Mouse (Mus musculus) adipocyte (in vitro differentiated cells): ENCODE results near the gene Ntn4.

ENCODE experiments used
- DNase-seq: peaks from one replicate; pipeline ENCODE4 v3.0.0-alpha.2; 2016; ENCODE audit warnings: low spot score

Ntn4 gene

DNA sequence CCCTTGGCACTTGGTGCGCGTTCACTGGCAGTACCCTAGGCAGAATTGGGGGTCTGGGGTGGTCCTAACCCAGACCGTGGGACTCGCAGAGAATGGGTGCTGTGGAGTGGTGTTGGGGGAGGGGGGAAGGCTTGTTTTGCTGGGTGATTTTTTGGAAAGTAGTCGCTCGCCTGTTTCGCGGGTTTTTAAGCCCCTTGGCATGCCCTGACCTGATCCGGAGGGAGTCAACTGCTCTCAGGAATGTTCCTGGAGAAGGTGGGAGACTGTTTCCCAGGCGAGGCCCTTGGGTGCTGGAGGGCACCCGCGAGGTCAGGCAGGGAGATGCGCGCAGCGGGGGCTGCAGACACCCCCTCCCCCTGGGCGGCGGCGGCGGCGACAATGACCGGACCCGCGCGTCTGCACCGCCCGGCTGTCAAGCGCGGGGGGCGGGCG is at the start of gene Ntn4:
Gene Ntn4, plus strand, starts transcription at position 161 of the 432 bp plus-strand sequence.
- DNase-seq, result no peak

DNA sequence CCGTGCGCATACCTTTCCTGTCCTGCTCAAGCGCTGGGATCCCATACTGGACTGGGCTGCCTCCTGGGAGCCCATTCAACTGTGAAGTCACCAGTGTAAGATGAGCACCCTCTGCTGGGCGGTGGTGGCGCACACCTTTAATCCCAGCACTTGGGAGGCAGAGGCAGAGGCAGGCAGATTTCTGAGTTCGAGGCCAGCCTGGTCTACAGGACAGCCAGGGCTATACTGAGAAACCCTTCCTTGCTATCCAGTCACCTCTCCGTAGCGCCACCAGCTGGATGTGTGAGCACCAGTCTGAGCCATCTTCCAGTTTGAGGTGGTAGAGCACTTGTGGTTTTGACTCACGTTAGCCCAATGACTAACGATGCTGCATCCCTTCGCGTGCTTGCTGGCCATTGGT is 48.0 kb upstream of the Ntn4 start:
- no peak for DNase-seq

DNA sequence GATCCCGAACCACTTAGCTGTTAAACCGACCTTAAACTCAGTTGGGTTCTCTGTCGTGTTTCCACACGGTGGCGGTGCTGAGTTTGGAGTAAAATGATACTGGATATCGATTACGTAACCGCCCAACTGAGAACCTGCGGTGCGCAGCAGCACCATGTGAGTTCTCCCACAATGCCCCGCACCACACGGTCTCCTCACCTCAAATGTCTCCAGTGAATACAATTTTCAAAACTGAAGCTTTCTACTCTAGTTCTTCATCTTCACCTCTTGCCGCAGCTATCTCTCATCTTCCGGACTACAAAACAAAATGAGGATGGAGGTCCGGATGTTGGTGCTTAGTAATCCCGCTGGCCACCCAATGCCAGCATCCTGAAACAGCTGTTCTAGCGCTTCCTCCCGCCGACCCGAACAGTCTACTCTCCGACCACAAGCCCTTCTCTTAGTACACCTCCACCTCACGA is 46.4 kb upstream of the Ntn4 start:
- peak; percentile 71 for DNase-seq

DNA sequence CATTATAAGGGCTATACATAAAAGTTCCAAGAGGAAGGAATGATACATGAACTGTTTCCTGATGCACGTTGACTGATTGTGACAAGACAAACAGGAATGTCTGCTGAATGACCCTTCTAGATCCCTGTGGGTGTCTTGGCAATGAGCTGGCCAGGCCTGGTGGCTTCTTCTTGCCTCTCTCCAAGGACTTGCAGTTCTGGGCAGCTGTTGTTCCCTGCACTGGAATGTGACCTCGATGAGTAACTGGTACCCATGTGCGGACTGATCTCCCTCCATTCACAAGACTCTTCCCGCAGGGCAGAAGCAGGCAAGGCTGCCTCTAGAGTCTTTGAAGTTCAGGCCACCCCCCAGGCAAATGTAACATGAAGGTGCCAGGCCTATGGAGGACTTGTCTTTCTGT is 44.6 kb upstream of the Ntn4 start:
- no peak for DNase-seq

DNA sequence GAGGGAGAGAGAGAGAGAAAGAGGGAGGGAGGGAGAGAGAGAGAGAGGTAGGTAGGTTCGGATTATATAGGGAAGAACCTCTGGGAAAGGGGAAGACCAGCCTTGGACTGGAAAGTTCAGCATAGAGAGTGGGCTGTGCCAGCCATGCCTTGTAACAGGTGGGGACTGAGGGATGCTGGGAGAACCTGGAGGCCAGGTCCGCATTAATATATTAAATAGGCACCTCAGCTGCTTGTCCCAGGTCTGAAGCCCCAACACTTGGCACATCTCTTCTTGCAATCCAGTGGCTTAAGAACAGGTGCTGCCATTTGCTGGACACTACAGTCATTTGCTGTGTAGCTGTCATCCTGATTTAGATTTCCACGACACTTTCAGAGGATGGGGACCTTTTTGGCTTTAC is 43.8 kb upstream of the Ntn4 start:
- DNase-seq, result no peak

DNA sequence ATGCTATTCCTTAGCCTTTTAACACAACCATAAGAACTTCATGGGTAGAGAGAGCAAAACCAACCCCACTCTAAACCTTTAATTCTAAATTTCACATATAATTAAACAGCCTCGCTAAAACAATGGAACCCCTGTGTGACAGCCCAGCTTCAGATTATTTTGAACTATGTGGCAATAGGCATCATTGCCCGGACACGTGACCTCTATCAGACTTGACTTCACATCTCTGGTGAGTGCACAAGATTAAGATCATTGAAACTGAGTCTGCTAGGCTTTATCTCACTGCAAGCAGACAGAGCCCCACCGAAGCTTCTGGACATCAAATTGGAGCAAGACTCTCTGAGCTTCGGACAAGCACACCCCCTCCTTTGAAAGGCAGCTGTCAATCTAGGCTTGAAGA is 38.2 kb upstream of the Ntn4 start:
- no peak for DNase-seq

DNA sequence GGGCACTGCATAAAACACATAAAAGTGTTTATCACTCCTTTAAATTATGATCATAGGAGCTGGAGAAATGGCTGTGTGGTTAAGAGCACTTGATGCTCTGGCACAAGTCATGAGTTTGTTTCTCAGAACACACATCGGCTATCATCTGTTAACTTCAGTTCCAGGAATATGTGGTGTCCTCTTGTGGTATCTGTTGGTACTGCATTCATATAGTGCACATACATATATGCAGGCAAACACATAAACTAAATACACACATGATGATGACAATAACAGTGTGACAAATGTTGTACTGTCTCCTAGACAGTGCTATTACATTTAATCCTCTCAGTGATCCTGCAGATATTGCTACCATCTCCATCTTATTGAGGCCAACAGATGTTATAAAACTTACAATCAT is 37.2 kb upstream of the Ntn4 start:
- peak; percentile 2 for DNase-seq

DNA sequence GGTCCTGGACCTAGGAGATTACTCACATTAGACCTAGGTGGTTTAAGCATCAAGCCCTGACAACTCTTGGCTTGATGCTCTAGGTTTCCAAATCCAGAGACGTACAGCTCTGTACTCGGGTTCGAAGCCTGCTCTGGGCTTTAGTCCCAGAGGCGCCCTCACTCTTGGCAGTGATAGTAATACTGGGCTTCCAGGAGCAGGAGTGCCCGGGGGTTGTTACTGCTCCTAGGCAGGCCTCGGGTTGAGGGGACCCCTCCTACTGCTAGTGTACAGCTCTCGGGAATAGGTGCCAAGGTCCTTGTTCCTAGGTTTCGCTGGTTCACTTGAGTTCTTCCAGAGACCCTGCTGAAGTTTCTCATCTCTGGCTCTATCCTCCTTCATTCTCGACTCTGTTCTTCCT is 34.2 kb upstream of the Ntn4 start:
- DNase-seq, result peak; percentile 1

DNA sequence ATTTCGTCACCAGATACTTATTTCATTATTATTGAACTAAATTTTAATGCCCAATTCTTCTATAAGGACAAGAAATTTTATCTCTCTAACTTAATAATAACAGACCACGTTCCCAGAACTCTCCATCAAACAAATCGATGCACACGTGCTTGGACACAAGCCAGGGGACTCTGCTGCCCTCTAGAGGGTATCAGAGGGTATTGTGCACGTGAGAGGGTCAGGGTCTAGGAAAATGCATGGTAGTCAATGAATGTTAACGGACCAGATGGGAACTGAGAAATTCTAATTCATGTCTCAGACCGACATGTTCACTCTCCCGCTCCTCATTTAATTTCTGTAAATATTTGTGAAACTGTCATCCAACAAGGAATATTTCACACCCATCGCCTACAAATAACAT is 32.4 kb upstream of the Ntn4 start:
- DNase-seq, result peak; percentile 2

DNA sequence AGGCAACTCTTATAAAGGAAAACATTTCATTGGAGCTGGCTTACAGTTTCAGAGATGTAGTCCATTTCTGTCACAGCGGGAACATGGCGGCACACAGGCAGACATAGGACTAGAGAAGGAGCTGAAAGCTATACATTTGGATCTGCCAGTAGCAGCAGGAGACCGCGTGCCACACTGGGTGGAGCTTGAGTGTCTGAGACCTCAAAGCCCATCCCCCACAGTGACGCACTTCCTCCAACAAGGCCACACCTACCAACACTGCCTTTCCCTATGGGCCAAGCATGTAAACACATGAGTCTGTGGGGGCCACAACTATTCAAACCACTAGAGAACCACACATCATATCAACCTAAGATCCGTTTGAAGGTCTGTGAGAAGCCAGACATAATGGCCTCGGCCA is 31.2 kb upstream of the Ntn4 start:
- peak; percentile 1 for DNase-seq

DNA sequence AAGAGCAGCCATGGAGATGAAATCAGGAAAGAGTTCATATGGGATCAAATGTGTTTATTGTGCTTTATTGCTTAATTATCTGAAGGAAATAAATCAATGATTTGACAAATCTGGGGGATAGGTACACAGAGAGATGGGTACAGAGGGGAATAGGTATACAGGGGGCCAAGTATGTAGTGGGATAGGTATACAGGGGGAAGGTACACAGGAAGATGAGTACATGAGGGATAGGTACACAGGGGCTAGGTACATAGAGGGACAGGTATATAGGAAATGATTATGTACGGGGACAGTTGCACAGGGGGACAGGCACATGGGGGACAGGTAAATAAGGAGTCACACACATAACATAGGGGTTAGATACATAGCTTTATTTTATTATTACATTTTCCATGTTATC is 29.6 kb upstream of the Ntn4 start:
- no peak for DNase-seq

DNA sequence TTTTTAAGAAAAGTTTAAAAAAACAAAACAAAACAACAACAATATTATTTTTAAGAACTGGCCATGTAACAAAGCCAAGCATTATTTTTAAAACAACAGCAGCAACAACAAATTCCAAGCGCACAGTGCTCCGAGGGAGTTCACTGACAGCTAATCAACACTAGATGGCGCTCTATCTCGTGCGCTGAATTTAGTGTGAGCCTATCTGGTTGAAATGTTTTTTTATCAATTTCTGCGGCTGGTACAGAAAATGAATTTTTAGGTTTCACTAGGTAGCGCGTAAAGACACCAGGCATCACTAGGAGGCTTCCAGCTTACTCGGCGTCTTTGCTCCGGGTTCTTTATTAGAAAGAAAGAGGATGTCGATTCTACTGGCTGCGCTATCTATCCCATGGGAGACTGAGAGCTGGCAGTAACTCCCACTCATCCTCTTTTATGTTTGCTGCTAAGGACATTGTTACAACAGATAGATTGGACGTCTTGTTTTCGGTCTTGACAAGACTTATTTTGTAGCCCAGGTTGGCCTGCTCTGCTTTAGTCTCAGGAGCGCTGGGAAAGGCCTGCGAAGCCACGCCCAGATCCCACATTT is 29.0 kb upstream of the Ntn4 start:
- DNase-seq, result no peak

DNA sequence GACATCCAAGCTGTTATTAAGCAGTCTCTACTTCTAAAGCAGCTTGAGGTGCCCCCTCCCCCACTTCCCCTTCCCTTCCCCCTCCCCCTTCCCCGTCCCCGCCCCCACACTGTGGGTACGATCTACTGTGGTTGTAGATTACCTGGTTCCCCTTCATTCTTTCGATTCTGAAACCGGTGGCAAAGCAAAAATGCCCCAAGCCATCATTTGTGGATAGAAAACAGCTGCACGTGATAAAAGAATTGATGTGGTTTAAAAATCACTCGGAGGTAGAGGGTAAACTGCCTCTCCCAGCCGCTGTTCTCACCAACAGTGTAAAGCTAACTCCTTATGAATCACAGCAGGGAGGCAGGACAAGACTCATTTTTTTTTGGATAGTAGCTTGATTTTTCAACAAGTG is 25.6 kb upstream of the Ntn4 start:
- no peak for DNase-seq

DNA sequence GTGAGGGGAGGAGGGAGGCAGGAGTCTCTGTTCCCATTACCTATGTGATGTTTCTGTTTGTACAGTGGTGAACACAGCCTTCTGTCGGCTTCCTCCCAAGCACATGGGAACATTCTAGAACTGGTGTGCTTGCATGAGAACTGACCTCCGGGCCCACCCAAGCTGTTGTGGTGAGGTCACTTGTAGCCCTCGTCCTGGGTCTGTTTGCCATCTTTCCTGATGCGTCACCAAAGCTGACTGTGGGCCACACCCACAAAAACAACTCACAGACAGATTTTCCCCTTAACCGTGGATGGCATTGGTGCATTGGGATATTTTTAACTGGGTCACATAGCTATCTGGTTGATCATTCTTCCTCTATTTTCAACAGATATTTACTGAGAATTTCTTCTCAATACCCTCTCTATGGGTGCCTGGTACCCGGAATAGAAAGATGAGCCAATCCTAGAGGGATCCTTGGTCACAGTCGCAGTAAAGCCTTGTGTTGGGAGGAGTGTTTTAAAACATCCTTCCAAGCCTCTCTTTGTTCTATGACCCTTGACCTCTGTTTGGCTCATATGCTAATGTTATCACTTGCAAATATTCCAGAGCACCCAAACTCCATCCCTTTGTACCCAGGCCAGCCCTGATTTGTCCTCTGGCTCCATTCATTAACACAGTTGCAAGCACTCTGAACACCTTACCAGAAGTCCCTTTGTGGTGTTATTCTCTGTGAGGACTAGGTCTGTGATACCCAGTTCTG is 19.9 kb upstream of the Ntn4 start:
- DNase-seq, result peak; percentile 4

DNA sequence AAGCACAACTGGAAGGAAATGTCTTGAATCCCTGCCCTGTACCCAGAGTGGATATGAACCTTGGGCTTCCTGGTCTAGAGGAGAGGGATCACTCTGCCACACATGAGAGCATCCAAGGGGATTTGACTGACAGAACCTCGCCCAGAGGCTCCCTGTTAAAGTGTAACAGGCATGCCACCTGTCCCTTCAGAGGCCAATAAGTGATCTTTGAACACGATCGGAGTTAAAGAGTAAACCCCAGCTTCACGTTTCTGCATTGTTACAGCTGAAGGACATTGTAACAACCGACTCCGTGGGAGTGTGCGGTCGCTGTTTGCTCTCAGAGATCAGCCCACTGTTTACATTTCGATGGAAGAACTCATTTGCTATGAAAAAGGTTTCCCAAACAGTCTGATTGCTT is 16.8 kb upstream of the Ntn4 start:
- peak; percentile 1 for DNase-seq

DNA sequence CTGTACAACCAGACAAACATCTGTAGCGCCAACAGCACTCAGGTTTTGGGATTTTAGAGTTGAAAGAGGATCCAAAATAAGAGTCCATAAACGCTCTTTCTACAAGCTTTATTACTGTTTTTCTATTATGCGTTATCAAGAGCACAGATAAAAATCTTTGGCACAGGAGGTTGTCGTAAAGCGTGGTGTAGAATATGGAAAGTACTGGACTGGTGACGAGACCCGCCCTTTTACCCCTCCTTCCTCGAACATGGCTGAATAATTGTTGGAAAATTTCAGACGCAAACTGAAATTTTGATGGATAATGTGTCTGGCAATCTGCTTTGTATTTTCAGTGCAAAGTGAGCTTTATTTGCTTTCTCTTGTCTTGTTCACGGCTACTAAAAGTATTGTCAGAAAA is 16.3 kb upstream of the Ntn4 start:
- no peak for DNase-seq

DNA sequence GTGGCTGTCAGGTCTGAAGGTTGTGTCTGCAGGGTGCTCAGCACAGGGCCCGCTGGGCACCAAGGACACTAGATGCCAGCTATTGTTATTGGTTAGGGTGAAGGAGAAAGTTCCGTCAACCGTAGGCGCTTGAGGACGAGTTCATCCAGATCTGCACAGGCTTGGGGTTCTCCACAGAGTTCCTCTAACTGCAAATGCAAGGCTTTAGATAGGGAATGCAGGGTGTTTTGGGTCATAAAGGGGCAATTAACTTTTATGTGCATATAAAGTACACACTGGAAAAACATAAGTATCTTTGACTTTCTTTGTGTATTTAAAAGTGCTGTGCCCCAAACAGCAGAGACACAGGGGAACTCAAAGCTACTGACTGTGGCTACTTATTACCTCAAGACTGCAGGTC is 10.2 kb upstream of the Ntn4 start:
- no peak for DNase-seq

DNA sequence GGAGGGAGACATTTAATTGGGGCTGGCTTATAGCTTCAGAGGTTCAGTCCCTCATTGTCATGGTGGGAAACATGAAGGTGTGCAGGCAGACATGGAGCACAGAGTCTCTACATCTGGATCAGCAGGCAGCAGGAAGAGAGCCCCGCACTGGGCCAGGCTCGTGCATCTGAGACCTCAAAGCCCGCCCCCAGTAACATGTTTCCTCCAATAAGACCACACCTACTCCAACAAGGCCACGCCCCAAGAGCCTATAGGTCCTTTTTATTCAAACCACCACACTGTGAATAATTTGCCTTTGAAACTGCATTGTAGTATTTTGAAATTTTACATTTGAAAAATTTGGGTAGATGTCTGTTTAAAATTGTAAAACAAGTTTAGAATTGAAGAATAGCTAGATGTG is 8.4 kb upstream of the Ntn4 start:
- DNase-seq, result no peak

DNA sequence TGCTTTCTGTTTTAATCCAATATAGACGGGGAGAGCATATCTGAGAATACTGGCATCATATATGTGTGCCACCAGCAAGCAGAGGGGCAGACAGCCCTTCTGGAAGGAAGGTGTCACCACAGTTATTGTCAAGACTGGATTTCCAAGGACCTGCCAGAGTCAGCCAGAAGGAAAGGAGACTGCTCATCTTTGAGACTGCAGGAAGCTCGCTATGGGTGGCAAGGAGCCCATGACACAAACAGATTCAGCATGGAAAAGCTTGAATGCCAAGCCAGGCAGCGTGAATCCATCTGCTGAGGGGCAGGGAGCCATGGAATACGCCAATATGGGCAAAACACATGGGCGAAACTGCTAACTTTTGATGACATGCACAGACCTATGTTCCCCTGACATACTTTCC is 6.9 kb upstream of the Ntn4 start:
- DNase-seq, result no peak

DNA sequence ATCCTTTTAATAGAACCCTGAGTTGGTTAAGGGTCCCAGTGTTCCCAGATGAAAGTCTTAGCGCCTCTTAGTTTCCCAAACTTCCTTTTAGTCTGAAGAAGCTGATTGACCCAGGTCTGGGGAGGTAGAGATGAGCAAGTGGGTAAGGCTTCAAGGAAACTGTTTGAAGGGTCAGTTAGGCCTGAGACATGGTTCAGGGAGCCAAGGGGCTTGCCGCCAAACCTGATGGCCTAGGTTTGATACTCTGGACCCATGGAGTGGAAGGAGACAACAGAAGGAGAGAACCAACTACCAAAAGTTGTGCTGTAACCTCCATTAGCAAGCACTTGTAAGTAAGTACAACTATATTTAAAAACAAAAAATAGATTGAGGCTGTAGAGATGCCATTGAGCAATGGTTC is 6.5 kb upstream of the Ntn4 start:
- no peak for DNase-seq

DNA sequence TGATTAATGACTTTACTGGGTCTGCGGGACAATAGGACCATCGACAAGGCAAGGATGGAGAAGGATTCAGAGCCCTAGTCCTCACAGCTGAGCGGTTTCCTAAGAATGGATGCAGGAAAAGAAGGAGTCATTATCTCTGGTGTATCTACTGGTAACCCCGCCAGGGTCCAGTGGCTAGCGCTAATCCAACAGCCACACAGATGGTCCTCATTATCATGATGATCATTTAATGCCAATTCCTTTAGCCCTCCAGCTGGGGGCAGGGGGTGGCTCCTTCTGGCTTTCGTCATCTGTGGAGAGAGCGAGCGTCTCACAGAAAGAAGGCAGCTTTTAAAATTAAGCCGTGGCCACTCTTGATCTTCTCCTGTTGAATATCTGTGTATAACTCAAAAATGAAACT is 4.5 kb upstream of the Ntn4 start:
- no peak for DNase-seq

DNA sequence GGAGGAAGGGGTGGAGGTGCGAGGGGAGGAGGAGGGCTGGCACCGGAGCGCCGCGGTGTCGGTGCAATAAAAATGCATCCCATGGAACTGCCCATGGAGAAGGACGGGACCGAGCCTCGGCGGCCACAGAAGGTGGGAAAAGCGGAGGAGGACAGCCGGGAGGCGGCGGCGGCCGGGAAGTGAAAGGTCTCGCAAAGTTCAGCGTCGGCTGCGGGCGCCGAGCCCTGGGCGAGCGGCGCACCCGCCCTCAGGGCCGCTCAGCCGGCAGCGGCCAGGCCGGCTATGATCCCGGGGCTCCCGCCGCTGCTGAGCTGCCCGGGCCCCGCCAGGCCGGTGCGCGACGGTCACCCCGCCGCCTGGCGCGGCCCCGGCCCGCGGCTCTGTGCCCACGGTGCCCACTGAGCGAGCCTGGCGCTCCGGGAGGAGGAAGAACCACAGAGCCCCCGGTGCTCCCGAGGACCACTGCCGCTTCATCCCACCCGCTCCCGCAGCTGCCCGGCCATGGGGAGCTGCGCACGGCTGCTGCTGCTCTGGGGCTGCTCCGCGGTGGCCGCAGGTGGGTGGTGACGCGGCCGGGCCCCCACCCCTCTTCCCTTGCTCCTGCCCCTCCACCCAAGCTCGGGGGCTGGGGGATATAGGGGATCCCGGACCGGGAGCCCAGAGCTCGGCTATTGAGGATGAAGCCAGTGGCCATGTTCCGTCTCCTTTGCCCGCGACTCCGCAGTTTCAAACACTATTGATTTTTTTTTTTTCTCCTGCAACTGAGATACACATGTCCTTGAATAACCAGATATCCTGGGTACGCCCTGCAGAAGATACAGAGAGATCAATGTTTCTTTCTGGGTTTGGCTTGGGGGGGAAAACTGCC is 706 bp downstream of the Ntn4 start:
- no peak for DNase-seq
